Mouse (Mus musculus) limb, embryonic 11.5 days (tissue): Measurements from ENCODE around the gene Podnl1. TPM values are rescaled to one million over a fixed set of nuclear protein-coding genes. Genes with fewer than 3 reads are reported as not detected.

Experiments used
- ATAC-seq: fragments of 200-750 bp; cut with Nextera tagmentation; 2 replicates; pipeline ENCODE4 v1.8.0; 2017; ENCODE audit warnings: low read depth; ENCODE audit not compliant: insufficient number of reproducible peaks, low FRiP score, low TSS enrichment
- DNase-seq: peaks from one replicate; pipeline ENCODE4 v3.0.0-alpha.2; 2015; ENCODE audit warnings: low spot score
- H3K27ac ChIP-seq: fragments of 300-500 bp; sonication (generic); replicated peaks from 2 replicates; pipeline ENCODE4 v1.5.1; 2014; ENCODE audit warnings: low read depth, mild to moderate bottlenecking, low read length
- H3K27me3 ChIP-seq: fragments of 300-500 bp; sonication (generic); 2 replicates; pipeline ENCODE4 v1.6.1; 2014; ENCODE audit warnings: mild to moderate bottlenecking, low read length, mixed read lengths; ENCODE audit not compliant: control insufficient read depth, insufficient read depth
- H3K36me3 ChIP-seq: fragments of 300-500 bp; sonication (generic); 2 replicates; pipeline ENCODE4 v1.6.1; 2014; ENCODE audit warnings: mild to moderate bottlenecking, low read length, moderate library complexity, mixed read lengths; ENCODE audit not compliant: control insufficient read depth, insufficient read depth
- H3K4me1 ChIP-seq: fragments of 300-500 bp; sonication (generic); 2 replicates; pipeline ENCODE4 v1.6.1; 2014; ENCODE audit warnings: low read length, mixed read lengths; ENCODE audit not compliant: control insufficient read depth, insufficient read depth
- H3K4me2 ChIP-seq: fragments of 300-500 bp; sonication (generic); 2 replicates; pipeline ENCODE4 v1.6.1; 2014; ENCODE audit warnings: low read depth, mild to moderate bottlenecking, moderate library complexity; ENCODE audit not compliant: severe bottlenecking
- H3K4me3 ChIP-seq: fragments of 300-500 bp; sonication (generic); 2 replicates; pipeline ENCODE4 v1.5.1; 2014; ENCODE audit warnings: low read depth, low read length
- H3K9ac ChIP-seq: fragments of 300-500 bp; sonication (generic); 2 replicates; pipeline ENCODE4 v1.6.1; 2014; ENCODE audit warnings: mild to moderate bottlenecking, low read length
- H3K9me3 ChIP-seq: fragments of 300-500 bp; sonication (generic); 2 replicates; pipeline ENCODE4 v1.6.1; 2016; ENCODE audit warnings: low read length; ENCODE audit not compliant: control insufficient read depth
- WGBS: fragments of 180-500 bp; shearing (Covaris S2); extraction: QIAGEN DNeasy Blood & Tissue Kit; methylation state at CpG from one replicate; pipeline ENCODE4 v1.1.7; 2014; 5-methylcytosine and 5-hydroxymethylcytosine counted together
- polyA plus RNA-seq: library from polyadenylated mRNA; unstranded; fragments of >200 nt; fragmentation: Nextera tagmentation; extraction: Ambion mirVana; gene quantifications from 2 replicates; pipeline ENCODE4 v1.2.1, GENCODE M21; 2014

The Podnl1 gene
- polyA plus RNA-seq, 1 experiment from 2014 or later, result 0.17 TPM

DNA sequence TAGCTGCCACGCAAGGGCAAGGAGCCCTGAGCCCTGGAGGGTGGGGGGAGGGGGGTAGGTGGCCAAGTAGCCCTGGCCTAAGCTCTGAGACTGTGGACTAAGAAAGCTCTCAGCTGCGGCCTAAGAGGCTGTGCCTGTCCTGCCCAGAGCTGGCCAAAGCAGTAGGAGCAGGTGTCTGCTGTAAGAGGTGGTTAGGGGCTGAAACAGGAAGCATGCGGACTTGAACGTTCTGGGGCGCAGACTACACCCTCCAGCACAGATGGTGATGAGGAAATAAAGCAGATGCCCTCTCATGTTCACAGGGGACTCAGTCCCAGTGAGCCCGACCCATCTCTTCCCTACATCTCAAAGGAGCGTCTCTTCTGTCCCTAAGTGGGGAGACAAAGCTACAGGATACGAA lies 6.4 kb downstream of the Podnl1 start:
- H3K9me3 ChIP-seq, result no peaks in the 10 kb centered on the region
- H3K36me3 ChIP-seq, result peaks cover 25% of the 10 kb centered on the region
- ATAC-seq, result no peak
- H3K4me3 ChIP-seq, result no peak overlapping the region
- DNase-seq, result no peak
- H3K9ac ChIP-seq, result no peak overlapping the region
- 85% methylated on average over 8 of the region's 8 CpGs for WGBS
- H3K4me1 ChIP-seq, result peaks cover 10% of the 10 kb centered on the region
- no peak overlapping the region for H3K27ac ChIP-seq
- no peak overlapping the region for H3K4me2 ChIP-seq
- H3K27me3 ChIP-seq, result no peaks in the 10 kb centered on the region

DNA sequence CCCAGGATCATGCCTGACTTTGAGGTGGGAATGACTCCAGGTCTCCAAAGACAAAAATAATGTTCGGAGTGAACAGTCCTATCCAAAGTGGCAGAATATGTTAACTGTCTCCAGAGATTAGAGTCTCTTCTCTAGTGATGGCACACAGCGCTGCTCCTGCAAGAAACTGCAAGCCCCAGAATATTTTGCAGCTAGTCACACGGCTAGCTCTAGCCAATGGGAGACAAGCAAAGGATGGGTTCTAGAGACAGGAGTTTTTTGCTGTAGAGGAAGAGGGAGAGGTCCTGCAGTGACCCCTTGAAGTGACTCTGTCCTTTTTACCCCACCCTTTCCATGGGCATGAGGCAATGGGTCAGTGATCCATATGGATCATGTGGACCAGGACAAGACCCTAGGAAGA lies 12.1 kb downstream of the Podnl1 start:
- ATAC-seq, result no peak

DNA sequence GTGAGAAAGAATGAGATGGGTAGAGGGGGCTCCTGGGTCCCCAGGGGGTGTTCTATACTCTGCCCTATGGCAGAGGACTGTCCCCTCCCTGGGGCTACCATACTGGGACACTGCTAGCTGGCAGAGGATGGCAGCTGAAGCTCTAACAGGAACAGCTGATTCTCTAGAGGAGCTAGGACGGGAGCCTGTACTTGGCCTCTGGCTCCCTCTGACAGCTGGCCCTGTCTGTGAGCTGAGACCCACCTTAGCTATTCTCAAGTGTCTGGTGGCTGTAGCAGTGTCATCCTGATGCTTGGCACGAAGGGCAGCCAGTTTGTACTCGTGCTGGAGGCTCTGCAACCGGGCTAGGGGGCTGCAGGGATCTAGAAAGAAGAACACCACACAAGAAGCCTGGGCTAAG lies 15.0 kb downstream of the Podnl1 start:
- Histone ChIP-seq H3K27ac (no peak overlapping the region), H3K4me1 (no peaks in the 10 kb centered on the region), H3K36me3 (peaks cover 39% of the 10 kb centered on the region), H3K4me2 (no peak overlapping the region), H3K9me3 (no peaks in the 10 kb centered on the region), H3K27me3 (no peaks in the 10 kb centered on the region), H3K4me3 (no peak overlapping the region), H3K9ac (no peak overlapping the region)
- DNase-seq (no peak), ATAC-seq (no peak)
- WGBS, result 87% methylated on average over 4 of the region's 4 CpGs

More for the DNA sequence above, 12.1 kb downstream of the Podnl1 start:
- Histone ChIP-seq H3K4me3 (no peak overlapping the region), H3K36me3 (peaks cover 42% of the 10 kb centered on the region), H3K4me1 (no peaks in the 10 kb centered on the region), H3K27ac (no peak overlapping the region), H3K27me3 (no peaks in the 10 kb centered on the region), H3K9ac (no peak overlapping the region), H3K4me2 (no peak overlapping the region), H3K9me3 (no peaks in the 10 kb centered on the region)
- WGBS, result 92% methylated on average over 3 of the region's 3 CpGs
- no peak for DNase-seq

DNA sequence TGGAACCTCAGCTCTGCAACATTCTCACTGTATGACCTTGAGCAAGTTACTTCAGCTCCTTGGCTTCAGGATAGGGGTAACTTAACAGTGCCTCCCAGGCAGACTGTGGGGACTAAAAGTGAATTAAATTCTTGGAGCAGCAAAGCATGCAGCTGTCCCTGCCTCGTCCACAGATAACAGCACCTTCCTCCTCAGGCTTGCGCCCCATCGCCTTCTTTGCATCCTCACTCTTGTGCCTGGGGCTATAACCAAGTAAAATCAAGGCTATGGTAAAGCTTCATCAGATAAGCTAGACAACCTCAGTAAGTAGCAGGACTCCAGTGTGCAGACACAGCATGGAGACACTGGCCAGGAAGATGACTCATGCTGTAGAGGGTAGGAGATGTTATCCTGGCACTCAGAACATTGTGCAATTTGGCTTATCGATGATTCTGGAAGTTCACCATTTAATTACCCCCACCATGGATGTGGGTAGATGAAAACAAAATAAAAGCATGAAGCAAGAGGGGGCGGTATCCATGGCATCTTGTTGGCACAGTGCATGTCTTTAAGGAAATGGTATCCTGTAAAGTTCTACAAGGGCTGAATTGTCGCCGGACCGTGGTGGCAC lies 19.0 kb downstream of the Podnl1 start:
- 95% methylated on average over 8 of the region's 8 CpGs for WGBS
- Histone ChIP-seq H3K9me3 (no peaks in the 10 kb centered on the region), H3K9ac (no peak overlapping the region), H3K27ac (no peak overlapping the region), H3K36me3 (peaks cover 17% of the 10 kb centered on the region; the same call in 1 of the 2 replicates), H3K4me1 (peaks cover 7% of the 10 kb centered on the region; the same call in 1 of the 2 replicates), H3K4me2 (no peak overlapping the region), H3K4me3 (no peak overlapping the region), H3K27me3 (no peaks in the 10 kb centered on the region)
- no peak for ATAC-seq
- no peak for DNase-seq

DNA sequence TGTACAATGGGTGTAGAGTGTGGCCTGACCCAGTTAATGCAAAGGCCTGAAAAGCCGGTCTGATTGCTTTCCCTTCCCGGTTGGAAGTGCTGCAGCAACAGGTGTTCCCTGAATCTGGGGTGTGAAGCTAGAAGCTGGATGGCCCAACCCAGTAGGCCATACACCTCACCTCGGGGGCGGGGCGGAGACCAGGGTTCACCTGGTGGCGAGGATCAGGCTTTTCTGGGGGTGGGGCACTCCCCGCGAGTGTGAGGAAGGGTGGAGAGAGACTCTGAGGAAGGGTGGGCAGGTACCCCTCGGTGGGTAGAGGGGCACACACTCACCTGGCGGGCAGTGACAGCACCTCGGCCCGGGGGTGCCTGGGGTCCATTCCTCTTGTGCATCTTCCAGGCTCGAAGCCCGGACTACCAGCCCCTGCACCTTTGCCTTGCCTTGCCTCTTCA lies 21.6 kb downstream of the Podnl1 start:
- Histone ChIP-seq H3K4me1 (peaks cover 7% of the 10 kb centered on the region; the same call in 1 of the 2 replicates), H3K27me3 (no peaks in the 10 kb centered on the region), H3K4me3 (peak overlapping the region; percentile 75), H3K9me3 (no peaks in the 10 kb centered on the region), H3K9ac (peak overlapping the region; percentile 78), H3K4me2 (peak overlapping the region; percentile 87), H3K36me3 (peaks cover 7% of the 10 kb centered on the region; the same call in 1 of the 2 replicates), H3K27ac (no peak overlapping the region)
- WGBS, result 2% methylated on average over 11 of the region's 14 CpGs
- ATAC-seq, result peak; percentile 64
- DNase-seq, result no peak

DNA sequence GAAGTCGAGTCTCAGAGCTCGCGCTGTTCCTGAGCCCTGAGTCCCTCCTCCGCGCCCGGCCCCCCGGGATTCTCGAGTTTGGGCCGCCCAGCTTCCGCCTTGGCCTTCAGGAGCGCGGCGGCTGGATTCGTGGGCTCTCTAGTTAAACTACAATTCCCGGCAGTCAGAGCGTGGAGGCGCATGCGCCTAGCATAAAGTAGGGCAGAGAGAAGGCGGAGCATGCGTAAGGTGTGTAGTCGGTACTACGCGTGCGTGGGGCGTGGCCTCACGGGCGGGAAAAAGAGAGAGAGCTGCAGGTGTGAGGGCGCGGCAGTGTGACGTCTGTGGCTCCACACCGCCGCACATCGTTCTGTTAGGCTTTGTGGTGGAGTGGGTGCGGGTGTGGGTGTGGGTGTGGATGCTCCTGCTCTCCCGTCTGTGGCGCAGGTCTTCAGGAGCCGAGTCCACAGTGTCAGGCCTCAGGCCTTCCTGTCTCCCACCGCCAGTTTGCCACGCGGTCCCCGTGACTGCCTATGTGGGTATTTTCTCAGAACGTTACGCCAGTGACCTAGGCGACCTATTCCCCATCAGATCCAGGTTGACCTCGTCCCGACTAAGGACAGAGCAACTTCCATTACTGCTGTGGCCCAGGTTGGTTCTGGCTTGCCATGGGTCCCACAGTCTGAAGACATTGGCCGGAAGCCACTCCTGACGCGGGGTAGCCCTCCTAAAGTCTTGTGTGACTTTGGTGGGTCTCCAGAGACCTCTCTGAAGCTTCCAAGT lies 22.2 kb downstream of the Podnl1 start, which contains the start of the genes Cc2d1a and 4930432K21Rik:
Gene Cc2d1a, minus strand, starts transcription at position 168 of the 762 bp plus-strand sequence.
Gene 4930432K21Rik, plus strand, starts transcription at position 257 of the 762 bp plus-strand sequence.
- Histone ChIP-seq H3K27me3 (no peaks in the 10 kb centered on the region), H3K9ac (peak within 1 kb of the TSS; percentile 78), H3K9me3 (no peaks in the 10 kb centered on the region), H3K27ac (no peak within 1 kb of the TSS), H3K4me2 (peak within 1 kb of the TSS; percentile 87), H3K36me3 (peaks cover 7% of the 10 kb centered on the region; the same call in 1 of the 2 replicates), H3K4me3 (peak within 1 kb of the TSS; percentile 75), H3K4me1 (peaks cover 7% of the 10 kb centered on the region; the same call in 1 of the 2 replicates)
- 20% methylated on average over 49 of the region's 49 CpGs for WGBS
- DNase-seq, result peak; percentile 95
- peak; percentile 87 for ATAC-seq

DNA sequence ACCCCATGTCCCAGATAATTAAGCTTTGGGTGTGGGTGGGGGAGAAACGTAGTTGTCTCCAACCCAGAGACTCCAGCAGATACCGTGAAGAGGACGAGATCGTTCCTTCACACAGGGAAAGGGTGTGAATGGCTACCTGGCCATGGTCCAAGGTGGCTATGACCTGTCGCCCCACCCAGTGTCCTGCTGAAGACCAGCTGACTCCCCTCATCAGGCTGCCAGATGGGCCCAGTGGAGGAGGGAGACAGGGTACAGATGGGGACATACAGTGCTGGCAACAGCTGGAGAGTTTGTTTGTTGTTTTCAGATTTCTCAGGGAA lies 22.7 kb downstream of the Podnl1 start:
- DNase-seq (no peak), ATAC-seq (0 out of 2 replicates have a peak, but pooled peaks have one; percentile 1)
- Histone ChIP-seq H3K9ac (no peak overlapping the region), H3K27me3 (no peaks in the 10 kb centered on the region), H3K4me3 (no peak overlapping the region), H3K9me3 (no peaks in the 10 kb centered on the region), H3K4me2 (peak overlapping the region; percentile 87; the same call in 1 of the 2 replicates), H3K36me3 (peaks cover 2% of the 10 kb centered on the region; the same call in 1 of the 2 replicates), H3K27ac (no peak overlapping the region), H3K4me1 (peaks cover 7% of the 10 kb centered on the region; the same call in 1 of the 2 replicates)
- WGBS, result 91% methylated on average over 5 of the region's 5 CpGs

DNA sequence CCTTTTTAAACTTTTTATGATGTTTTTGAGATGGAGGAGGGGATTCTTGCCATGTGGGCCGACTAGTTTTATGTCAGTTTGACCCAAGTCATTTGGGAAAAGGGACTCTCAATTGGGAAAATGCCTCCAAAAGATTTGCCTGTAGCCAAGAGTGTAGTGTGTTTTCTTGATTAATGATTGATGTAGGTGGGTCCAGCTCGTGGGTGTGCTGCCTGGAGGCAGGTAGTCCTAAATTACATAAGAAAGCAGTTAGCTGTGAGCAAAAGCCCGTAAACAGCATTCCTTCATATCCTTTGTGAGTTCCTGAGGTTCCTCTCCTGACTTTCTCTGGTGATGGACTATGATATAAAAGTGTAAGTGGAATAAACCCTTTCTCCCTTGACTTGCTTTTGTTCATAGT lies 23.4 kb downstream of the Podnl1 start:
- peaks cover 7% of the 10 kb centered on the region; the same call in 1 of the 2 replicates for H3K4me1 ChIP-seq
- no peak overlapping the region for H3K27ac ChIP-seq
- ATAC-seq, result no peak
- no peaks in the 10 kb centered on the region for H3K27me3 ChIP-seq
- H3K4me3 ChIP-seq, result no peak overlapping the region
- H3K9ac ChIP-seq, result no peak overlapping the region
- peaks cover 2% of the 10 kb centered on the region; the same call in 1 of the 2 replicates for H3K36me3 ChIP-seq
- H3K9me3 ChIP-seq, result no peaks in the 10 kb centered on the region
- no peak overlapping the region for H3K4me2 ChIP-seq
- DNase-seq, result no peak
- 67% methylated on average over 3 of the region's 3 CpGs for WGBS
